Mouse (Mus musculus) cerebellum, adult 8-10 months (tissue): ENCODE measurements around the gene Rassf3.

Experiments used
- DNase-seq: peaks from one replicate; pipeline ENCODE4 v3.0.0; 2022

Gene Rassf3

GRCm38 (mm10) chr10:121488623-121489299, 12.6 kb upstream of the Rassf3 start:
- no peak for DNase-seq

- no peak for DNase-seq
Observed at GRCm38 (mm10) chr10:121487716-121488115, 11.6 kb upstream of the Rassf3 start.

DNA sequence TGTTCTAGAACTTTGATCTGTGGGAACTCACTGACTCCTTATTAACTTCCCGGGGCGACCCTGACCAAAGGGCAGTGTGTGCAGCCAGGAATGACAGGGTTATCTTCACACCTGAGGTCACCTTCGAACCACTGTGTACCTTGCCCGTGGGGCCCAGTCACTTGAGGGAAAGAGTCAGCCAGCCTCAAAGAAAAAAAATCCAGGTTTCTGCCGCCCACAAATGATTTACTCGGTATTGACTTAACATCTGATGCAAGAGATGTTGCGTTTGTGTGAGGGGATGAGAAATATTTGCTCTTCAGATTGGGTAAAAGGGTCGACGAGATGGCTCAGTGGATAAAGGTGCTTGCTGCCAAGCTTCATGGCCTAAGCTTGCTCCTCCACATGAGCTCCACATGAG, 10.2 kb upstream of the Rassf3 start:
- DNase-seq: no peak

- no peak for DNase-seq
Observed at GRCm38 (mm10) chr10:121483364-121483763, 7.2 kb upstream of the Rassf3 start.

- DNase-seq: no peak
Observed at GRCm38 (mm10) chr10:121481141-121481540, 5.0 kb upstream of the Rassf3 start.

DNA sequence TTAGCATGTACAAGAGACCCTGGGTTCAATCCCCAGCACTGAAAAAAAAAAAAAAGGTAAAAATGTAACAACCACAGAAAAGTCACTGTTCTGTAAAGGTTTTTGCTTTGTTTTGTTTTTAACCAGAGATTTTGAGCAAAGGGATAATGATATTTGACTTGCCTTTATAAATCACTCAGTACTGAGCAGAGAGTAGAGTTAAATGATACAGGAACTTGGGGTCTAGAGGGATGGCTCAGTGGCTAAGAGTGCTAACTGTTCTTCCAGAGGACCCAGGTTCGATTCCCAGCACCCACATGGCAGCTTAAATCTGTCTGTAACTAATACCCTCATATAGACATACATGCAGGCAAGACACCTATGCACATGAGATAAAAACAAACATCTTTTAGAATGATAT, 3.8 kb upstream of the Rassf3 start:
- DNase-seq: no peak

GRCm38 (mm10) chr10:121477433-121477832, 1.3 kb upstream of the Rassf3 start:
- DNase-seq: no peak

DNA sequence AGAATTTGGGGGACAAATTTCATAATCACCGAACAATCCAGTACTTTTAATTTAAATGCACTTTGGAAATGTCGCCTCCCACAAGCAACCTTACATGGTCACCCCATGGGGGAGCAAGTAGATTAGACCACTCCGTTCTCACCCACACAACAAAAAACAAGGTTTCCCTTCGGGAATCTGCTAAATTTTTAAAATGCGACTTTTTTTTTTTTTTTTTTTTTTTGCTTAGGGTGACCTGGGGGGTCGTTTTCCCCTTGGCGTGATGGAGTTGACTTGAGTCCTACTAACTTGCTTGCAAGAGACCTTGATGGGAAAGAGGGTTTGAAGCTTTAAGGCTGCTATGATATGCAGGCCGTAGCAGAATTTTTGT, 806 bp upstream of the Rassf3 start:
- DNase-seq: no peak

DNA sequence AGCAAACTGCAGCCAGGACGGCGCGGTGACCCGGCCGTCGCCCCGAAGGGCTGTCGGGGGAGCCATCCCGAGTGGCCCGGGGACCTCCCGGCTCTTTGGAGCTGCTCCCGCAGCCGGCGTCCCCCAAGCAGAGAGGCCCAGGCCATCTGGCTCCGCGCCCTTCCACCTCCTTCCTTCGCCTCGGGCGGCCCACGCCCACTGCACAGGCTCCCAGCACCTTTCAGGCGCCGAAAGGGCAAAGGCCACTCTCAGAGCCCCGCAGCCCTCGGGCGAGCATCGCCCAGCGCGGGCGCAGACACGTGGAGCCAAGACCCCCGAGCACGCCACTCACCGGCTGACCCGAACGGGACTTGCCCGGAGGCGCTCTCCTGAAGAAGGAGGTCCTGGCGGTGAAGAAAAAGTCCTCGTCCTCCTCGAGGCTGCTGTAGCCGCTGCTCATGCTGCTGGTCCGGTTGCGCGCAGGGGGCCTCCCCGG, 438 bp downstream of the Rassf3 start:
- peak; percentile 10 for DNase-seq

DNA sequence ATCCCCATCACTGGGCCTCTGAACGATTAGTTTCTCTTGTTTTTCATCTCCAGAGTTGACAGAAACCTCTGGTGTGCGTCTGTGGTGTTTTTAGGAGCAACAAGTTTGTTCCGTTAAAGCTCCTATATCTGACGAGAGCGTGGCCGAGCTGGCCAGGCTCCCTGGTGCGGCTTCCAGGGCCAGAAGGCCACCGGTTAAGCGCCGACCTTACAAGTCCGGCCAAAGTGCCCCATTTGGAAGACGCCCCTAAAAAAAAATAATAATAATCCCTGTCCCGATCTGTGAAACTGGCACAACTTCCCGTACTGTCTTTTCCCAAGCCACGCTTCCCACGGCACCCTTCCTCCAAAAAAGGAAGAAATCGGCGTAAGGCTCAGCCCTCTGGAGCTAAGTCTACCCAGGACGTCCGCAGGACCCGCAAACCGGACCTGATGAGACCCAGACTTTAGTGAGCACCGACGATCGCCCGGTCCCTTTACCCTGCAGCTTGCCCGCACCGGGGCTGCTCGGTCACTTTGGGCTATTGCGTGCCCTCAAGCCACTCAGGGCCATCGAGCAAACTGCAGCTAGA, 961 bp downstream of the Rassf3 start:
- no peak for DNase-seq

DNA sequence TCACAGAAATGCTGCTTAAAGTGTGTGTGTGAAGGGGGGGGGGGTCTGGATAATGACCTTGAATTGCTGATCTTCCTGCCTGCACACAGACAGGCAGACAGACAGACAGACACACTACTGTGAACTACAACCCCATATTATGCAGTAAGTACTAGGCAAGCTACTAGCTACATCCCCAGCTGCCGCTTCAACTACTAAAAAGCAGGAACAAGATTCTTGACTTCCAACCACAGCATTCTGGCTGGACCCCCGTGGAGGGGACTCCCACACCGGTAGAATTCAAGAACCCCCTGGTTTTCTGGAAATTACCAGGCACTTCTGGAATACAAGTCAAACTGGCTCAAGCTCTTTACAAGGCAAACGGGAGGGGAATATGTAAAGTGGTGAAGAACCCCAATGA, 1.9 kb downstream of the Rassf3 start:
- no peak for DNase-seq

- no peak for DNase-seq
Observed at GRCm38 (mm10) chr10:121473723-121474215, 2.4 kb downstream of the Rassf3 start.

GRCm38 (mm10) chr10:121472593-121473217, 3.4 kb downstream of the Rassf3 start:
- DNase-seq: no peak

- no peak for DNase-seq
Observed at GRCm38 (mm10) chr10:121471570-121472197, 4.5 kb downstream of the Rassf3 start.

GRCm38 (mm10) chr10:121469625-121470024, 6.5 kb downstream of the Rassf3 start:
- no peak for DNase-seq

DNA sequence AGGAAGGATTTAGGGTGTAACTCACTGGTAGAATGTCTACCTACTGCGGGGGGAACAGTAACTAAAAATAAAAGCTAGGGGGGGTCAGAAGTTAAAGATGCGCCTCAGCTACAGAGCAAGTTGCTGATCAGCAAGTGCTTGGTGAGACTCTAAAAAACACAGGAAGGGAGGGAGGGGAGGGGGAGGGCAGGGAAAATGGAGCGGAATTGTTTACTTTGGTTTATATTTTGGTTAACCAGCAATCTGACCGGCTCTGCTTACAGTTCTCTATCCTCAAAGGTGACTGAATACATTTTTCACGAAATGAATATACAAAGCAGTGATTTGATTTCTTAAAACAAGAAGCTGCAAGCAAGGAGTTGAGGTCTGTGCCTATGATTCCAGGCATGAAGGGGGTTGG, 7.2 kb downstream of the Rassf3 start:
- no peak for DNase-seq

DNA sequence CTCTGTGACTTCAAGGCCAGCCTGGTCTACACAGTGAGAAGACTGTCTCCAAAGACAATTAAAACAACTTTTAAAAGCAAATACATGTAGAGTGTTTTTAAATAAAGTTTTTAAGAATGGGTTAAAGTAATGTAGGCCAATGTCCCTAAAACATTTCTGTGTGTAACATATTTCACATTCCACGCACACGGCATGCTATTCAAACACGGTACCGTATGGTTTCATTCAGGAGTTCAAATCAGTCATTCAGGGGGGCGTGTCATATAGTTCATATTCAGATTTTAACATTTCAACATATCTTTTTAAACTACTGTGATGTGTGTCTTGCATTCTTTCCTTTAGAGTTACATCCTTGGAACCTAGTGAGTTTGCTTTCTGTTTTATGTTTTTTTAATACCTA, 7.9 kb downstream of the Rassf3 start:
- DNase-seq: no peak

DNA sequence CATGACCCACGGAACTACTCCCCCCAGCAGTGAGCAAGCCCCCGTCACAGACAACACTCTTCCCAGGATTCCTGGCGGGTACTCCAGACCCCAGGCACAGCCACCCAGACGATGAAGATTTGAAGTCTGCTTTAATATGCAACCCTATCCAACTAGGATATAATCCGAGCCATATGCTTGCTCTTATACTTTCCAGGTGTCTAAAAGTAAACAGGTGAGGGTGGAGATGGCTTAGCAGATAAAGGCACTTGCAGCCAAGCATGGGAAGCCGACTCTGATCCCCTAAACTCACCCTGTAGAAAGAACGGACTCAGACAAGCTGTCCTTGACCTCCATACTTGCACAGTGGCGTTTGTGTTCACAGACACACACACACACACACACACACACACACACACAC, 8.4 kb downstream of the Rassf3 start:
- no peak for DNase-seq

DNA sequence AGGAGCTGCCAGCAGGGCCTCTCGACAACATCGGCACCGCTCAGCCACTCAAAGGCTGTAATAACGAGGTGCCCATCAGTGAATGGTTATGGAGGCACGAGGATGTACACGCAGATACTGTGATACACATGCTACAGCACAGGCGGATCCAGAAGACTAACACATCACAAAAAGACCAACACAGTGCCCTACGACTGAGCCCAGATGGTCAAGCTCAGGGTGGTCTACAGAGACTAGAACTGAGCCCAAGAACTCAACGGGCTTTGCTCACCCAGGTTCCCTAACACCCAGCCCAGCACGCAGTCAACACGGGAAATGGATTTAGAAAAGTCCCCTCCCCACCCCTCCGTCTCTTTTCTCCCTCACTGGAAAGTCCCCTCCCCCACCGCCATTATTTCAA, 9.1 kb downstream of the Rassf3 start:
- DNase-seq: no peak

DNA sequence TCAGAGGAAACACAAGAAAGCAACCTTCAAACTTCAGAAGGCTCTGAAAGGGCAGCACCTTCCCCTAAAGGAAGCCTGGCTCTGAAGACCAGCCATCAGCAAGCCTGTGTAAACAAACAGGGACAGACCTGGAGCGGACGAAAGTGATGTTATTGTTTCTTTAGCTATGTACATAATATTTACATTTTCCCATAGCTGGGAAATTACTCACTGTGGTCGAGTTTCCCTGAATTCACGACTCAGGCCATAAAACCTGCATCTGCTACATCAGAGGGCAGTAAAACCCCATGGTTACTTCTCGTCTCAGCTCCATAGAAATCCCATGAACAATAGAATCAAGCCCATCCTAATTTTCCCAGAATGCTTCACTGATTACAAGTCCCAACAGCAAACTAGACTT, 11.1 kb downstream of the Rassf3 start:
- DNase-seq: no peak

GRCm38 (mm10) chr10:121462162-121462881, 13.8 kb downstream of the Rassf3 start:
- DNase-seq: peak; percentile 11

GRCm38 (mm10) chr10:121461404-121462161, 14.6 kb downstream of the Rassf3 start:
- peak; percentile 48 for DNase-seq
